Mouse (Mus musculus): ENCODE measurements around the gene Ppp1r14a.

The Ppp1r14a gene

DNA sequence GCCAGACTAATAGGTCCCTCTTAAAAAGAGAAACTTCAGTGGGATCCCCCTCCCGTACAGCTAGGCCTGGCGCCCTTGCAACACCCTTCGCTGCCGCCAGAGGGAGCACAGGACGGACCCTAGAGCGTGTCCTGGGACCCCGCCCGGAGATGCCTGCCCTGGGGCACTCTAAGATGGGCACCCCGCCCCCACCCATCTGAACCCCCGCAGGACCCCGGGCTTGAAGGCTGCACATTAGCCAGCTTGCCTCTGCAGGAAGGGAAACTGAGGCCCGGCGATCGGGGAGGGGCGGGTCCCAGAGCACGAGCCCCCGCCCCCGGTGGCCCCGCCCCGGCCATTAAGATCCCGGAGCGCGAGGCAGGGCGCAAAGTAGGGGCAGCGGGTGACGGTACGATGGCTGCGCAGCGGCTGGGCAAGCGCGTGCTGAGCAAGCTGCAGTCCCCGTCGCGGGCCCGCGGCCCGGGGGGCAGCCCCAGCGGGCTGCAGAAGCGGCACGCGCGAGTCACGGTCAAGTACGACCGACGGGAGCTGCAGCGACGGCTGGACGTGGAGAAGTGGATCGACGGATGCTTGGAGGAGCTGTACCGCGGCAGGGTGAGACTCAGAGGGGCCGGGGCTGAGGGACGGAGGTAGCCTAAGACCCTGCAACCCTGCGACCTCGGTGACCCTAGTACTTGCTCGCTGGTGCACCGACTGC lies at the start of gene Ppp1r14a:
Gene Ppp1r14a, plus strand, starts transcription at position 367 of the 697 bp plus-strand sequence.
- peak; percentile 78 for DNase-seq

DNA sequence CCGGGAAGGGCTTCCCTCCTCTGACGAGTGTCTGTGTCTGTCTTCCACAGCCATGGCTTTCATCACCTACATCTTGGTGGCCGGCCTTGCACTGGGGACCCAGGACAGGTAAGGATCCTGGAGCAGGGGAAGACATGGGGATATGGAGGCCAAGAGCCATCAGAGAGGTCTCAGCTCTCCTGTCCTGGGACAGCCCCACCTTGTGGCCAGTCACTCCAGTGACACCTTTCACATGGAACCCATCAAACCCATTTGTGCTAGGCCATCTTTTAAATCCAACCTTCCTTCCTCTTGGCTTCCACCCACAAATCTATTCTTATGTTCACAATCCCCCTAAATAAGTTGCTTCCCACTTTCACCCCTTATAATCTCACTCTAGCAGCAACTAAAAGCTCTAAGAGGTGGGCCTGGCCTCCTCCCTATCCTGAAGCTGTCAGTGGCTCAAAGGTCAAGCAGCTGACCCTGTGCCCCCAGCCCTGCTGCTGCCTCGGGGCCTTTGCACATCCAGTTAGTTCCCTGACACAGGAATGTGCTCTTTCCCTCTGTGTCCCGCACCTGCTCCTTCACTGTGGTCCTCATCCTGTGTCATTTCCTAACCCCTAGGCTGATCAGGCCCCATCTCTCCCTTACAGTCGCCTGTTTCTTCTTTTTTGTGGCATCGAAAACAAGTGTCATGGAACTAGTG lies 44.2 kb upstream of the Ppp1r14a start:
- no peak for DNase-seq

DNA sequence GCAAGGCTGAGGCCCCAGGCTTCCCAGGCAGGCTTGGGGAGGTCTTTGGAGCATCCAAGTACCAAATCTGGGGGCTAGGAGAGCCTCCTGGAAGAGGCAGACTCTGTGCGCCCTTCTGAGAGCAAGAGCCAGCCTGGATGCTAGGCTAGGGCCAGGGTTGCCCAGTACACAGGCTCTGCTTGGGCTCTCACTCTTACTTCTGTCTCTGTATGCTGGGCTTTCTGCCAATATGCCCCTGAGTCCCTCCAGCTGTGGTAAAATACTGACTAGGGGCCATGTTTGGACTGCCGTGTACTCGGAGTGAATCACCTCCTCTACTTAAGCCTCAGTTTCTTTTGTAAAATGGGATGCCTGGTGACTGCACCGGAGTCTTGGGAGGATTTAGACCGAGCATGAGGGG lies 43.1 kb upstream of the Ppp1r14a start:
- DNase-seq: no peak

DNA sequence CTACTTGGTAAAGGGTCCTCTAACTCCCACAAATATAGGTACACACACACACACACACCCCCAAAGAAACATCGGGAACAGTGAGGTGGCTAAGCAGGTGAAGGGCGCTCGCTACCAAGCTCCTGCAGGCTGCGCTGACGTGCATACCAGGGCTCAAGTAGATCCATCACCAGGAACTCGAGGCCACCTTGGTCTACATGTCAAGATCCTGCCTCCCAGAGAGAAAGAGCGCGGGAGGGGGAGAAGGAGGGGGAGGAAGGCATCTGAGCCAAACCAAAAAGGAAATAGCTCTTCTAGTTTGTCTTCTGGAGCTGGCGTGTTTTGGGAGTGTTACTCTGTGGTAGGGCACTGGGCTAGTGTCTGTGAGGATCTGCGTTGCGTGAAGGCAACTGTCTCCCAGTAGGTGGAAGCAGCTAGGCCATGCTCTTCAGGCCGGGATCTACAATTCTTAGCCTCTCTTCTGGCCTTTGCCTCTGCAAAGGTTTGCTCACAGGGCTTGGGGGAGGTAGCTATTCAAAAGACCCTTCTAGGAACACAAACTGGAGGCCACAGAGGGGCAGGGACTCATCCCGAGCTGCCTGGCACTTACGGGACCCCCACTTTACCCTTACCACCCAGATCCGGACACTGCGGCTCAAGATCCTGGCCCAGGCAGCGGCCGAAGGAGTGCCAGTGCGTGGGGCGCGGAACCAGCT lies 42.3 kb upstream of the Ppp1r14a start:
- no peak for DNase-seq

DNA sequence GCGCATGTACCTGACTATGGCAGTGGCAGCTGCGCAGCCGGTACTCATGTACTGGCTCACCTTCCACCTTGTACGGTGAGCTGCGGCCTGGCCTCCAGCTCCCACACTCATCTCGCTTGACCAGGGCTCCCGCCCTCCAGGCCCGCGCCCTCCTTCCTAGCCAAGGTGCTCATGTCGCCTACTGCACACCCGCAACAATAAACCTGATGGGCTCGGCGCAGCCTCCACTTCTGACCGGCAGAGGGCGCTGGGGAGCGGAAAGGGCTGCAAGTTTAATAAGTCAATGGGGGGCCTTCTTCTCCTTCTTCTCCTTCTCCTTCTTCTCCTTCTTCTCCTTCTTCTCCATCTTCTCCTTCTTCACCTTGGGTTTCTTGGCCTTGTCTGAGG lies 41.8 kb upstream of the Ppp1r14a start:
- peak; percentile 74 for DNase-seq

DNA sequence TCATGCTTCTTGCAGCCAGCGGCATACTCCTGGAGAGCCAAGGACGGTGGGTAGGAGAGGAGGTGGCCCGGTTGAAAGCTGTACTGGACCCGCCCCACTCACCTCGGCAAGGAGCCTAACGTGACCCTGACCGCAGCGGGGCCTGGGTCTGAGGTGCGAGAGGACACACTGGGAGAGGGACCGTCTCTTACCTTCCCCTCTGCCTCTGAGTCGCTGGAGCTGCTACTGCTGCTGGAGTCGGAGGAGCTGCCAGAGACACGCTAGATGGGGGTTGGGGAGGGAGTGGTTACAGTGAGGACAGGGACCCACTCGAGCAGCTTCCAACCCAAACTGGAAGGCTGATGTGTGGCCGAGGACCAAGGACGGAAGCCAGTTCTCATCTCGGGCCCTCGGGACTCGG lies 41.4 kb upstream of the Ppp1r14a start:
- no peak for DNase-seq

DNA sequence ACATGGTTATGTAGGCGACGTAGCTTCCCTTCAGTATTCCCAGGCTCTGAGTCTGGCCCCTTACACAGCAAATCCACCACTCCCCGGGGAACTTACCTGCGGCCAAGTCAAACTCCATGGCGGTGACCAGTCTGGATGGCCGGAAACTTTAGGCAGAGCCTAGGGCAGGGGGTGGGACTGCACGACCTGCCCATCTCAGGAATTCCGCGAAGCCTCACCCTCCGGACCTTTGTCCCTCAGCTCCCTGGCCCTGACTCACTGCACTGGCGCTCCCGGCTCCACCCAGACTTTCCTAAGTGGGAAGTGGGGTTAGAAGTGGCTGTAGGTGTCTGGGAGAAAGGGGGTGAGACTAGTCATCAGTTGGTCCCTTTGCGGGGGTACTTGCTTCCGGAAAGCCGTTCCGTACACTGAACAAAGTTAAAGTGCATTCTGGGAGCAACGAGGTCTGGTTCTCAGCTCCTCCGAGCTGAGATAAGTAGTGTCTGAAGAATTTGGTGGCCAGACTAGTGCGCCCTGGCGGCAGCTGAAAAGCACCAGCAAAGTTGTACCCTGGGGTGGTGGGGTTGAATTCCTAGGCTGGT lies 40.8 kb upstream of the Ppp1r14a start, which contains the start of gene 2200002D01Rik:
Gene 2200002D01Rik, minus strand, starts transcription at position 206 of the 581 bp plus-strand sequence.
- no peak for DNase-seq

DNA sequence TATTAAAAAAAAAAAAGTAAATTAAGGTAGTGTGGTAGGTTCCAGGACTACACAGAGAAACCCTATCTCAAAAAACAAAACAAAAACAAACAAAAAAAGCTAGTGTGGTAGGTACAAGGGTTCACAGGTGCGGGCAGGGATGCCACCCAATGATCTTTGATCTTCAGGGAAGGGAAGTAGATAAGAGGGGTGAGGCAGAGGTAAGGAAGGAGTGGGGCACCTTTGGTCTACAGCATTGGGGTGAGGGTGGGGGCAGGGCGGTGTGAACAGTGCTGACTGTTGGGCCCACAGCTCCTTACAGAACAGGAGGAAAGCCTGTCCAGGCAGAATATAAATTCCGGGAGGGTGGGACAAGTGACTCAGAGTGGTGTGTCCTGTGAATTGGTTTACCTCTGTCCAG lies 37.9 kb upstream of the Ppp1r14a start:
- no peak for DNase-seq

DNA sequence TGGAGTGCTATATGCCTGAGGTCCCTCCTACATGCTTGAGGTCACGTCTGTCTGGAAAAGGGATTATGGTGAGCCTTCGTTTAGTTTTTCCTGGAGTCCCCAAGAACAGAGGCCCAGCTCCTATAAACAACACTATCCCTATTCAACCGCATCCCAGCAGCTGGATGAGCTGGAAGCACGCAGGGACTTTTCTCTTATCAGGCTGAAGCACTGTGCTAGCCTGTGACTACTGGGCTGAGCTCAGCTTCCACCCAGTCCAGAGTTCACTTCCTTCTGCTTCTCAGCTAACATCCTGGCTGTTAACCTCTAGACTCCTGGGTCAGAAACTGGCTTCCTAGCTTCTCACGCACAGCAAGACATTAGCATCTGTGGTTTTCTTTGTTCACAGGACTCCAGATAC lies 35.3 kb upstream of the Ppp1r14a start:
- DNase-seq: no peak

DNA sequence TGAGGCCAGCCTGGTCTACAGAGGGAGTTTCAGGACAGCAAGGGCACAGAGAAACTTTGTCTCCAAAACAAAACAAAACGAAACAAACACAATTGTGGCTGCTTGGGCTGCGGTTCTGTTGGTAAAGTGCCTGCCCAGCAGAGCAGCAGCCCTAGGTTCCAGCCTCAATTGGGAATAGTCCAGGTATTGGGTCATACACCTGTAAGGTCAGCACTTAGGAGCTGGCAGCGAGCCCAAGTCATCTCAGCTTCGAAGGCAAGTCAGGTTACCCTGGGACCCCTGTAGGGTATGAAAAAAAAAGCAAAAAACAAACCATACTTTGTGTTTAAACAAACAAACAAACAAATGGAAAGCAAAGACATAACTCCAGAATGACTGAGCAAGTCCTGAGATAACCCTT lies 33.2 kb upstream of the Ppp1r14a start:
- DNase-seq: no peak

DNA sequence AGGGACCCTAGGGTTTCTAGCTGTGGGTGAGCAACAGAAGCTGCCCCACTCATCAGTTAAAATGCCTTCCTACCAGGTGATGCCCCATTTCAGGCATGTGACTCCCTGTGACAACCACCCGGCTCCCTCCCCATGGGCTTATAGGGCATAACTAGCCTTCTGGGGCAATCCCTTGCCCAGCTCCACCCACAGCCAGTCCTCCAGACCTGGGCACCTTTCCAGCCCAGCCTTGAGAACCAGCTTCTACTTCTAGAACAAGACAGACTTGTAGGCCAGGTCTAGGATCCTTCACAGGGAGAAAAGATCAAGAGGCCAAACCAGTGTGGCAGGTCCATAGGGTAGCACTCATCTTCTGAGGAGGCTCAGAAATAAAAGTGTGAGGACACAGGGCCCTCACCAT lies 31.7 kb upstream of the Ppp1r14a start:
- no peak for DNase-seq

DNA sequence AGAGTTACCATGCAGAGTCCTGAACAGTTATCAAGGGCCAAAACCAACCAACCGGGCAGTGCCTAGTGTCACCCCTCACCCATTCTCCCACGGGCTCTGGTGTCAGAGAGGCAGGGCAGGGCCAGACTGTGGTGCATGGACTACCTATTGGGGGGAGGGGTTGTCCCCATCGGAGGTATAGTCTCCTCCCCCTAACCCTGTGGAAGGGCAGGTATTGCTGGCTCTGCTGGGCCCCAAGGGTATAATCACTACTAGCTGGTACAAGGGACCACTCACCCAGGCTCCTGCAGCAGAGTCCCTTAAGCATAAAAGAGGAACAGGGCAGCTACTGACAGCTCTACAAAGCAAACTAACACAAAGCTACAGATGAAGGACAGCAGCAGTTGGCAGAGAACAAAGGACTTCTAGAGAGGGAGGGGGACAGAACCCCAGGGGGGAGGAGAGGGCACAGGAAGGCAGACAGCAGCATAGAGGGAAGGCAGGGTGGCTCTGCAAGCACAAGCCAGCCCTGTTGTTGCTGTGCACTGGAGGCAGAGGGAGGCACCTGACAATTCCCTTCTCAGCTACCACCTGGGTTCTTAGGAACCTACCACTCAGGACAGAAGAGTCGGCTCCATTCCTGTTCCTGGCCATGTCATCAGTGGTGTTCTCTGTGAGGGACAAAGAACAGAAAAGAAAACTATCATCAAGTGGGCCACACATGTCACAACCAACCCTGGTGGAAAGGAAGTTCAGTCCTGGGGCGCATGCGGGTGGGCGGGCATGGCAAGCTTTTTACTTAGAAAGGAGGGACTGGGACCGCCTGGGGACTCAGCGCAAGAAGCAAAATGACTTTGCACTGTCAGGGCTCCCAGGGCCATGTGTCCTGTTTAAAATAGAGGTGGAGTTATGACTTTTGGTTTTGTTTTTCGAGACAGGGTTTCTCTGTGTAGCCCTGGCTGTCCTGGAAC lies 29.1 kb upstream of the Ppp1r14a start:
- DNase-seq: peak; percentile 67

DNA sequence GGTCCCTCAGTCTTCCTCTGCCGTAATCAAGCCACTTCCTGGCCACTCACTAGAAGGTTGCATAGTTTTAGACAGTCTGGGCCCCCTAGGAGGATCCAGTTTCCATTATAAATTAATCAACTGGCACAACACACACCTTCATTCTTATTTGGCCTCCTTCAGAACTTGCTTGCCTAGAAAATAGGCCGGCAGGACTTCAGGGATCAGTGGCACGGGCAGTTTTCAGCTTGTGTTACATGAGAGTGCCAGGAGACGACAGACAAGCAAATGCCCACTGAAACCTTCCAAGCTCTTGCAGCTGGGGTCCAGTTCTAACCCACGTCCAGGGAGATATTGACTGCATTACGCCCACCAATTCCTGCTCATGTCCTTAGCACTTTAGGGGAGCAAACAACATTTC lies 27.0 kb upstream of the Ppp1r14a start:
- no peak for DNase-seq

DNA sequence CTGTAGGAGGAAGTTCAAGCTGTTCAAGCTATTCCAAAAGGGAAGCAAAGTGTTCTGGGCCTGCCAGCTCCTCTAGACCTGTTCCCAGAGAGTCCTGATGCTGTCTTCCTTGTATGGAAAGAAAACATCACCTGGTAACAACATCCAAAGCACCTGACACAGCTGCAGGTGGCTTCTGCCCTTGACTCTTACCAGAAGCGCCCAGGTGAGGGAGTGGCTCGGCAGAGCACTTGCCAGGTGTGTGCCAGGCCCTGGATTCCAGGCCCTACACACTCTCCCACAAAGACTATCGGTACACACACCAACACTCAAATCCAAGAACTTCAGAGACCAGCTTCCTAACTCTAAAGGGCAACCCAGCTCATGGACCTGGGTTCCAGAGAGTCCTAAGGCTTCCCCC lies 25.3 kb upstream of the Ppp1r14a start:
- no peak for DNase-seq

DNA sequence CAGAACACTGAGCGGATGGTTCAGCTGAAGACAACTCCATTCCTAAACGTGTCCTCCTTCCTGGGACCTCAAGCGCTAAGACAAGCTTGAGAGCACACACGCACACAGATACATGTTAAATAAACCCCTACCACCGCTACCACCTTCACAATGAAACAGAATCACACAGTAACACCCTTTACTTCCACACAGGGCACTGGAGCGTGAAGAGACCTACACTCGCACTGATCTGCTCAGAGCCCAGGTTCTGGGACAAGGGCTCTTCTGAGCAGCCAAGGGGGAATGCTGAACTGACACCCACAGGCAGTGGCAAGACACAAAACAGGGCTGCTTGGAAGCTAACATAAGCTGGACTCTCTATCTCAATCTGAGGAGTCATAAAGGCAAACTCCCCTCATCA lies 23.5 kb upstream of the Ppp1r14a start:
- DNase-seq: no peak

DNA sequence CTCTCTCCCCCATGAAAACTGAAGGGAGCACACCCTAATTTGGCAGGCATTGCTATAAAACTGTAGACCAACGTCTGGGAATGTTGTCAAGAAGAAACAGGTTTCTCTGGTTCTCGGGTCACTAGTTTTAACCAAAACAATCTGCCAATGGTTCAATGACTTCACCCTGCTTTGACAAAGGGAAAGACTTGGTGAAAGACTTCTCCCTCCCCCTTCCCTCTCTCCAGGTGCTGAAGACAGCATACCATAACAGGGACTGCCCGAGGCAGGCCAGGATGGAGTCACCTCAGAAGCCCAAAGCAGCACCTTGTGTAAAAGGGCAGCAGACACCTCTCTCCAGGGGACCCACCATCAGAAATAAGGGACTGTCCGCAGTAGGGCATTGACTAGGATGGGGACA lies 22.2 kb upstream of the Ppp1r14a start:
- DNase-seq: no peak

DNA sequence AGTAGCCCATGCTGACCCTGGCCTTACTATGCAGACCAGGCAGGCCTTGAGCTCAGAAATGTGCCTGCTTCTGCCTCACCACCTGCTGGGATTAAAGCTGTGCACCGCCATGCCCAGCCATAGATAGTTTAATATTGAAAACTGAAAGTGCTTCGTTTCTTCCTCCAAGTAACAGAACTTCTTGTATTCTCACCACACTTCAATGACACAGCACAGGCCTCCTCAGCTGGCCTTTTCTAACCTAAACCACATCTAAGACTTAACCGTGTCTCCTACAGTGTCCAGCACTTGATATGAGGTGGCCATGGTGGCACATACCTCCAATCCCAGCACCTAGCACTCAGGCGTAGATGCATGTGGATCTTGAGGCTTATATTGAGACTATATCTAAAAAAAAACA lies 18.7 kb upstream of the Ppp1r14a start:
- DNase-seq: no peak

DNA sequence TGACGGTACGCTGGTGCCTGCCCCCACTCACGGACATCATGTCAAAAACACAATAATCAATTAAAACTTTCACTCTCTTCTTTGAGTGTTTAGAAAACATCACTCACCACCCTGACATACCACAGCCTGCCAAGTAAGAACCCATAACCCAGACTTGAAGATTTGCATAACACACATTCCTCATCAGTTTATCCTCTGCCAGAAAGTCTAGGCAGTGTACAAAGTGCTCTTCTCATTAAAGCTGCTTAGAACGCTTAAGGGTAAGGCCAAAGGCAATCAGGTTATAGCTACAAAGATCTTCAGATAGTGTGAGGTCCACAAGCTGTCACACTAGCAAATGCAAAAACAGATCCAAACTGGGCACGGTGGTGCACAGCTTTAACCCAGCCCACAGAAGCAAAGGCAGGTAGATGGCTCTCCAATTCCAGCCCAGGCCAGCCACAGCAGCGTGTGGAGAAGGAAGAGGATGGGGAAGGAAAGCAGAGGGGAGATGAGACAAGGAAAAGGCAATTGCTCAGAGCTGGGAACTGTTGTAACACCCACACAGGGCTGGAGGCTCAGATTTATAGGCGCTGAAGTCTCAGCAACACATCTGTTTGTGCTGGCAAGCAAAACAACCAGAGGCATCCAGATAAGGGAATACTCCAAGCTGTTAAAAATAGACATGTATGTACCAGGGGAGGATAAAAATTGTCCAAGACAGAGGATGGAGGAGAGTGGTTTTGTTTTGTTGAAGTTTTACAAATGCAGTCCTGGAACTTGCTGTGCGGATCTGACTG lies 17.2 kb upstream of the Ppp1r14a start:
- DNase-seq: no peak

DNA sequence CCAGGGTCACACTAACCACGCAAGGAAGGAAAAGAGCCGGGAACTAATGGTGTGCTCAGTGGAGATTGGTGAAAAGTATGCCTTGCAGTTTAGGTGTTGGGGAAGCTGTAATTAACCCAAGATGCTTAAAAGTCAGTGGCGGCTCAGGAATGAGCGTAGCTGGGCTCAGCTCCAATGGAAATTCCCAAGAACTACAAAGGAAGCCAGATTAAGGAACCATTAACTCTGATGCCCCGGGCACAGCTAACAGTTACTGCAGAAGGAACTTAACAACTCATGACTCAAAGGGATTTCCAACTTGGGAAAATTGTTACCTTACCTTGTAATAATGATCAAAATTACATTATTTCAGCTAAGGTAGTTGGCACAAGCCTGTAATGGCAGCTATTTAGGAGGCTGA lies 12.4 kb upstream of the Ppp1r14a start:
- no peak for DNase-seq

DNA sequence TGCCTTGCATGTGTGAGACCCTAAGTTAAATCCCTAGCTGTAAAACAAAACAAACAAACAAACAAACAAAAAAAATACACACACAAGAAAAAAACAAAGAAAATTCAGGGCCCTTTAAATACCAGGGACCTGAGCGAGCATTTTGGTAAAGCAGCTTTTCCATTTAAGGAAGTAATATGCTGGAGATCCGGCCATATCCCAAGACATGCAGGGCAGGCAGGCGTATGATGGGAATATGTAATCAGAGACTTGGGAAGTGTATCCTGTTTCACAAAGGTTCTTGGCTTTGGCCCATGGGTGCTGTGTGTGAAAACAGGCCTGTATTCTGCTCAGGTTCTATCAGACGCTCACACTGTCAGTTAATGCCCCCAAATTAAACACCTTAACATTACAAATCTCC lies 11.6 kb upstream of the Ppp1r14a start:
- no peak for DNase-seq

DNA sequence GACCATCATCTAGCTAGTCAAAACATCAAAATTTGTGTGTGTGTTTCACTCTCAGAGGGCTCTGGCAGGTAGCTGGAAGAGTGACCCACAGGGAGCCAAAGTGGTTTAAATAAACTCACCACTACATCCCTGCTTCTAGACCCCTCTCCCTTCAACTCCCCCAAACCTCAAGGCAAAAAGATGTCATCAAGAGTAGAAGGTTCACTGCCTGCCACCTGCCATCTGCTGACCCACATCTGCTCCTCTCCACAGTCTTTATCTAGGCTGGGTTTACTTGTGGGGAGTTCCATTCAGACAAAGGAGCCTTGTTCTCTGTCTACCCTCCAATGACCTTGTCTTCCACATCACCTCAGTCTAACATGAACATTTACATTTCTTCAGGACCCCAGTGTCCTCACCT lies 9.8 kb upstream of the Ppp1r14a start:
- peak; percentile 55 for DNase-seq

DNA sequence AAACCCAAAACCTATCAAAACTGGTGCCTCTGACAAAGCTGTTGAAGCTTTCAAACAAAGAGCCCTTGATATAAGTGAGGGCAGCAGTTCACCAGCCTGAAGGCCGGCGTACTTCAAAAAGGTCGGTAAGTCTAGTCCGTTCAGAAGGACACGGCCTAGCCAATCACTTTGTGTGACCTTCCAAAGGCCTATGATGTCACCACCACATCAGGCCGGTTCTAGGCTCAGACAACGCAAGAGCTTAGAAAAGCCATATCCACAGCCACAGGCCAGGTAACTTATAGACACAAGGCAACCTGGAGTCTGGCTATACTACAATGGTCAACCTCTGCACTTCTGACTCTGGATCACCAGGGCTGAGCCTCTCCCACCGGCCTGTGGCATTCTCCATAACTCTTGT lies 9.2 kb upstream of the Ppp1r14a start:
- no peak for DNase-seq

Measured in retina, postnatal 1 day (tissue).